Mouse (Mus musculus) E14TG2a.4 (cell line): Measurements from ENCODE around the gene Erbb4.

Experiments used
- H3K27me3 ChIP-seq: 2 replicates; pipeline ENCODE4 v1.6.1; 2014; ENCODE audit warnings: low read length, control low read depth; ENCODE audit not compliant: insufficient read depth
- H3K36me3 ChIP-seq: 2 replicates; pipeline ENCODE4 v1.6.1; 2014; ENCODE audit warnings: low read length, control low read depth; ENCODE audit not compliant: insufficient read depth
- H3K4me1 ChIP-seq: replicated peaks from 2 replicates; pipeline ENCODE4 v1.6.1; 2014; ENCODE audit warnings: low read depth, low read length, control low read depth
- H3K4me3 ChIP-seq: replicated peaks from 2 replicates; pipeline ENCODE4 v1.5.1; 2014; ENCODE audit warnings: mild to moderate bottlenecking, low read length
- H3K9me3 ChIP-seq: 2 replicates; pipeline ENCODE4 v1.6.1; 2014; ENCODE audit warnings: low read length, control low read depth
- CTCF ChIP-seq: conservative IDR thresholded peaks from 2 replicates; pipeline ENCODE4 v1.5.1; 2014; ENCODE audit warnings: low read length
- NANOG ChIP-seq: IDR thresholded peaks from 2 replicates; pipeline ENCODE4 v1.6.1; 2014; ENCODE audit warnings: borderline replicate concordance, low read length, mixed read lengths
- POU5F1 ChIP-seq: IDR thresholded peaks from 2 replicates; pipeline ENCODE4 v1.6.1; 2014; ENCODE audit warnings: low read length, borderline replicate concordance

Erbb4 gene

GRCm38 (mm10) chr1:68973355-68974127, 134.3 kb downstream of the Erbb4 start:
- H3K4me3 ChIP-seq = no peak overlapping the region
- TF ChIP-seq CTCF = no peak
- H3K9me3 ChIP-seq = no peaks in the 10 kb centered on the region
- H3K4me1 ChIP-seq = no peaks in the 10 kb centered on the region
- H3K27me3 ChIP-seq = no peaks in the 10 kb centered on the region
- H3K36me3 ChIP-seq = no peaks in the 10 kb centered on the region

- H3K27me3 ChIP-seq = no peaks in the 10 kb centered on the region
- no peaks in the 10 kb centered on the region for H3K36me3 ChIP-seq
- no peaks in the 10 kb centered on the region for H3K4me1 ChIP-seq
- H3K9me3 ChIP-seq = no peaks in the 10 kb centered on the region
- H3K4me3 ChIP-seq = no peak overlapping the region
- TF ChIP-seq POU5F1 = no peak
- no peak for TF ChIP-seq NANOG
- TF ChIP-seq CTCF = no peak
These were observed 143.7 kb downstream of the Erbb4 start for GRCm38 (mm10) chr1:68964127-68964526.

- no peak overlapping the region for H3K4me3 ChIP-seq
- TF ChIP-seq CTCF (no peak), POU5F1 (no peak), NANOG (no peak)
- H3K27me3 ChIP-seq = no peaks in the 10 kb centered on the region
- H3K9me3 ChIP-seq = no peaks in the 10 kb centered on the region
- H3K4me1 ChIP-seq = no peaks in the 10 kb centered on the region
- no peaks in the 10 kb centered on the region for H3K36me3 ChIP-seq
These were observed 146.3 kb downstream of the Erbb4 start for GRCm38 (mm10) chr1:68961365-68962116.

- H3K4me1 ChIP-seq = no peaks in the 10 kb centered on the region
- H3K9me3 ChIP-seq = no peaks in the 10 kb centered on the region
- no peaks in the 10 kb centered on the region for H3K36me3 ChIP-seq
- H3K4me3 ChIP-seq = no peak overlapping the region
- TF ChIP-seq POU5F1 (no peak), CTCF (no peak), NANOG (no peak)
- no peaks in the 10 kb centered on the region for H3K27me3 ChIP-seq
These were observed 150.9 kb downstream of the Erbb4 start for GRCm38 (mm10) chr1:68956766-68957533.

- no peaks in the 10 kb centered on the region for H3K9me3 ChIP-seq
- no peak for TF ChIP-seq NANOG
- TF ChIP-seq POU5F1 = no peak
- no peak for TF ChIP-seq CTCF
- H3K36me3 ChIP-seq = no peaks in the 10 kb centered on the region
- no peak overlapping the region for H3K4me3 ChIP-seq
- H3K4me1 ChIP-seq = no peaks in the 10 kb centered on the region
- no peaks in the 10 kb centered on the region for H3K27me3 ChIP-seq
These were observed 152.4 kb downstream of the Erbb4 start for GRCm38 (mm10) chr1:68955482-68955881.

- no peaks in the 10 kb centered on the region for H3K36me3 ChIP-seq
- no peaks in the 10 kb centered on the region for H3K9me3 ChIP-seq
- no peaks in the 10 kb centered on the region for H3K4me1 ChIP-seq
- no peaks in the 10 kb centered on the region for H3K27me3 ChIP-seq
- TF ChIP-seq POU5F1 (no peak), NANOG (no peak), CTCF (no peak)
- no peak overlapping the region for H3K4me3 ChIP-seq
These were observed 164.7 kb downstream of the Erbb4 start for GRCm38 (mm10) chr1:68943141-68943540.

GRCm38 (mm10) chr1:68934804-68935203, 173.1 kb downstream of the Erbb4 start:
- Histone ChIP-seq H3K4me1 (no peaks in the 10 kb centered on the region), H3K9me3 (no peaks in the 10 kb centered on the region), H3K4me3 (no peak overlapping the region), H3K36me3 (no peaks in the 10 kb centered on the region), H3K27me3 (no peaks in the 10 kb centered on the region)
- TF ChIP-seq CTCF (no peak), POU5F1 (no peak), NANOG (no peak)

GRCm38 (mm10) chr1:68933330-68934065, 174.4 kb downstream of the Erbb4 start:
- H3K36me3 ChIP-seq = no peaks in the 10 kb centered on the region
- H3K4me1 ChIP-seq = no peaks in the 10 kb centered on the region
- H3K4me3 ChIP-seq = no peak overlapping the region
- no peak for TF ChIP-seq POU5F1
- no peak for TF ChIP-seq CTCF
- TF ChIP-seq NANOG = no peak
- H3K27me3 ChIP-seq = no peaks in the 10 kb centered on the region
- H3K9me3 ChIP-seq = no peaks in the 10 kb centered on the region
